Mouse (Mus musculus) layer of hippocampus, adult 18-20 months (tissue): ENCODE data around the gene Slc35f1. TPM values are rescaled to one million over a fixed set of nuclear protein-coding genes. Genes with fewer than 3 reads are reported as not detected.
A peak's percentile ranks its signal among the peaks of the same experiment; 100 is the strongest.

Experiments
- DNase-seq, 2 experiments: peaks; one replicate each; pipeline ENCODE4 v3.0.0; 2022; ENCODE audit warnings: low spot score in 2 of 2
- total RNA-seq, 2 experiments: library from RNA; stranded (reverse); gene quantifications; 2 replicates each; pipeline ENCODE4 v1.2.3; 2021

The Slc35f1 gene
- total RNA-seq, 2 experiments from 2014 or later: 30.1 to 35.4 TPM

DNA sequence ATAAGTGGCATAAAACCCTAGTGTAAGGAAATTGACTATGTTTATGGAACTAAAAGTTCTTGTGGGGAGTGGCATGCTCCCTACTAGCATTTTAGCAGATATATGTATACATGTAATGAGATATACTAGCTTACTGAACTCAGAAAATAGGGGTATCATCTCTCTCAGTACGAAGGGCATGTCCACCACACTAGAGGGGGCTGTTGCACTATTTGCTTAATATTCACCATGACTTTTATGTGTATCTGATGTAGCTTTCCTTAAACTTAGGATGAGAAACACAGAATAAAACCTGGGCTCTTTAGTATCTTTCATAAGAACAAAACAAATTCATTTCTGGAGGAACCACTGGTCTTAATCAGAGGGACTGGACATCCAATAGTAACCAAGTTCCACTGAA lies 397.5 kb downstream of the Slc35f1 start:
- peak in 1 of 2 experiments; percentile 45 for DNase-seq

DNA sequence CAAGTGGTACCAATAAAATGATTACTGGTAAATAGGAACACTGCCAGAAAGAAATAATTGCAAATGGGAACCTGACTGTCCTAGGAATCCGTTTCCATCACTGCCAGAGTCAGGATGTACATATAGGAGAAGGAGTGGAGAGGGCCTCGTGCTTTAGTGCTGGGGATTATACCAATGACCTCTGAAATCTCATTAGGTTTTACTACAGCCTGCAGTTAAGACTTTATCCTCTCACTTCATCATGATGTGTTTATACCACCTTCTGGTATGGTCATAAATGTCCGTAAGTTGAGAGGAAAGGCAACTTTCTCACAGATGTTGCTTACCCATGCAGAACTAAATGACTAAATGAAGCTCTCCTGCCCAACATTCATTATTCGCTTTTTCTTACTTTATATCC lies 401.2 kb downstream of the Slc35f1 start:
- no peak for DNase-seq

DNA sequence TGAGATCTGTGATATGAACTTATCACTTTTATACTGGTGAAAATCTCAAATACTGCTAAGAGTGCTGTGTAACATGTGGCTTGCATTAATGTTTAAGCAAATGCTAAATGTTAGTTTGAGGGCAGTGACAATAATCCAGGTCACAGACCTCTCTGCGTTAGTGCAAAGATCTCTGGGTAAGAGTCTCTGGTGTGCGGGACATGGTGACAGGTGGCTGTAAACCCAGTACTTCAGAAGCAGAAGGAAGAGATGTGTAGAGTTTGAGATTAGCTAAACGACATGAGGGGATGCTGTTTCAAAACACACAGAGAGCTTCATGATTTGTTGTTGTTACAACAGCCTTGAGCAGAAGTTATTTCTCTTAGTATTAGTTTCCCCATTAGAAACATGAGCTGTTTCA lies 406.1 kb downstream of the Slc35f1 start:
- DNase-seq: no peak

DNA sequence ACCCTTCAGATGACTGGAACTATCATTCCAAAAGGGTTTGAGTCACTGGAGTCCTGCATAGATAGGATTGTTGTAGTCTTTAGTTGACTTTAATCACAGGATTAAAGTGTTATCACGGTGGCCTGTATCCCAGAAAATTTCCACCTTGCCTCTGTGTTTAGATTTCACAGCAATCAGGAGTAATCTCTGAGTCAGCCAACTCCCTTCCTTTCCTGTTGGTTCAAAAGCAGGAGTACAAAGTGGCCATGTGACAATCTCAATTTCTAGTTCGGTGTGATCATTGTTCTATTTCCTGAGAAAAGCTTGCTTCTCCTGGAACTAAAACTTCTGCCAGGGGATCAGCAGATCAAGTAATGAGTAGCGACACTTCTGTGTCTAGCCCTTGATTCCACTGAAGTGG lies 410.5 kb downstream of the Slc35f1 start:
- DNase-seq: no peak

DNA sequence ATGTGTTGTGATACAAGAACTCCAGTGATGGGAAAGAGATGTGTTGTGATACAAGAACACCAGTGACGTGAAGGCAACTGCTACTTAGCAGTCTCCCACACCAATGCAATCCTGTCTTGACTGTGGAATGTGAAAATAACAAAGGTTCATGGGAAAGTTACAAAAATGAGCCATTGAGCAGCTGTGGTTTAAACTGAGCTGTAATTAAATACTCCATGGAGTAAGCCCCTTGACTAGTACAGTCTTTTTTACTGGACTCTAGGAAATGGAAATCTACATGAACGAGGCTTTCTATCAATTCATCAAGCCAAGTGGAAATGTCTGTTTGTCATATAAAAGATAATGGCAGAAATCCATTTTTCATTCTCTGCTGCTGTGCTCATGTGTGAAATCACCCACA lies 411.1 kb downstream of the Slc35f1 start:
- DNase-seq: no peak

DNA sequence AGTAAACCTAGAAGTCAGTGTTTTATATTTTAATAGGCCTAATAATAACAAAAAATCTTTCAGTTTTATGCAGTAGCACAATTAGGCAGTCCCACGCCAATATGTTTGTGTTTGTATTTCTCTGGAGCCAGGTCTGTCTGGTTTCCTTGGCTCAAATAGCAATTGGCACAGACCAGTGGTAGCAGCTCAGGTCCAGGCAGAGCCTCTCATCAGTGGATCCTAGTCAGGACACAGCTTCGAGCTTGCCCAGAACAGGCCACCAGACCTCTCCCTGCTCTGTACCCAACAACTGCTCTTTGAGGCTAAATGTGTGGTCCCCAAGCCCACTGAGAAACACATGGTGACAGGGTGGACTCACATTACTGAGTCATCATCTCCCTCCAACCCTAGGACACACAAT lies 412.1 kb downstream of the Slc35f1 start:
- no peak for DNase-seq

DNA sequence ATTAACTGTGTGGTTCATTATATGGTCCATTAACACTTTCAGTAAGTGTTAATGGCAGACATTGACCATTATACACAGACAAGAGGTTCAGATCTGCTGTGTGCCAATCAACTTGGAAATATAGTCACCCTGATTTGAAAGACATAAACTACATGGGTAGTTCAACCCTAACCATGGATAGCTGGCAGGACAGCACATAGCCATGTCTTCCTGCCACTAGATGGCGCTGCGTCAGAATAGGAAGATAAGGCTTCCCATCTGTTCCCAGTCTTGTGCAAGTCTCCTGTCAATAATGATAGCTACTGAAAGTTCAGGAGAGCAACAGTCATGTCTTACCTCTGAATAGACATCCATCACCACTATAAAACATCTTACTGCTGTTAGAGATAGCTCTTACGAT lies 424.7 kb downstream of the Slc35f1 start:
- peak in 1 of 2 experiments; percentile 58 for DNase-seq

DNA sequence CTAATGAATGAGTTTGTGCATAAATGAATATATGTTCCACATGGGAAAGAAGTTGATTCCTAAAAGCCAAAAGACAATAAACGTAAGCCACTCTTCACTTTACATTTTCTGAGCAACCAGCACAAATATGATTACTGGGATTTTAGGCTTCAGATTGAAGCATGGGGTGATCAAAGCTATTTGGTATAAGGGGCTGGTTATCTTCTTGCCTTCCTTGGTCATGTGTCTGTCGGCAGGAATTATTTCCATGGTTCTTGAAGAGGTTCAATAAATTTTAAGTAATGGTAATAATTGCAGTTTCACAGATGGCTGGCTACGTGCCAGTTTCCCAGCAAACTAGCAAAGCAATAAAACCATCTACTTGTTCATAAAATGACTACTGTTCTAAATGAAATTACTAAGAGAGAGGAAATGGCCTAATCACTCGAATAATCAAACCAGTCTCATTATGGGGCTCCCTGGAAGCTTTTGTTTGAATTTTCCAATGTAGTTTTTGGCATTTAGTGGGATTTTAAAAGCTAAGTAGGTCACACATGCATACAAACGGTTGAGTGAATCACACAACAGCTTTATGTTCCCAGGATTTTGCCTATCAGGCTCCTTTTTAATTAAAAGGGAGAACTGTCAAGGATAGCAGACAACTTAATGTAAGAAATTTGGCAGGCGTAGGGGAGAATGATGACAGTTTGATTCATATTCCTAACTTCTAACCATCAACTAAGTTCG lies 425.5 kb downstream of the Slc35f1 start:
- DNase-seq: peak; percentile 22 to 66

DNA sequence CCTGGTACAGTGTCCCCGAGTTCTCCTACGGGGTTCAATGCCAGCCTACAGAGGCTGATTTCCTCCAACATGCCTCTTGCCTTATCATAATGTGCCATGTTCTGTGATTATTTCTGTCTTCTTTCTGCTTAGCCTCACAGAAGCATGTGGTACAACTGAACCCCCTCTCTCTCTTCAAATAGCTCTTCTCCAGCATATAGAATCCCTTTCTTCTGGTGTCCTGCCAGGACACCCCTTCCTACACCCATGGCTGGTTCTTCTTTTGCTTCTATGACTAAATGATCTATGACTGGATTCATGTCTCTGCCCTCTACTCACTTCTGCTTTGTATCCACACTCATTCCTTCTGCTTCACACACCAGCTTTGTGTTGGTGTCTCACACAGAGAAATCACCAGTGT lies 430.3 kb downstream of the Slc35f1 start:
- DNase-seq: no peak

DNA sequence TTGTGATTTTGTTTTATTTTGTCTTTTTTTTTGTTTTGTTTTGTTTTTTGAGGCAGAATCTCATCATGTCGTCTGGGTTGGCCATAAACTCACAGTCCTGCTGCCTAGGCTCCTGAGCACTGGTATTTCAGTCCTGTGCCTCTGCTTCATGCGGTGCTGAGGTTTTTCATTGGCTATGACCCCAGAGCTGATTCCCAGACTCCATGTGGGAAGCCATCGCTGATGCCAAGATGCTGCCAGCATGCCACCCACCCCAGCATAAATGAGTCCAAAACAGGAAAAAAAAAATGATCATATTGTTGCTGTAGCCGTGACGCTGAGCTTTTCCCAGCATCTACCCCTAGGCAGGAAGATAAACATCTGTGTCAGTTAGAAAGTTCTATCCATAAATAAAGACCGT lies 434.0 kb downstream of the Slc35f1 start:
- DNase-seq: peak; percentile 33 to 66

DNA sequence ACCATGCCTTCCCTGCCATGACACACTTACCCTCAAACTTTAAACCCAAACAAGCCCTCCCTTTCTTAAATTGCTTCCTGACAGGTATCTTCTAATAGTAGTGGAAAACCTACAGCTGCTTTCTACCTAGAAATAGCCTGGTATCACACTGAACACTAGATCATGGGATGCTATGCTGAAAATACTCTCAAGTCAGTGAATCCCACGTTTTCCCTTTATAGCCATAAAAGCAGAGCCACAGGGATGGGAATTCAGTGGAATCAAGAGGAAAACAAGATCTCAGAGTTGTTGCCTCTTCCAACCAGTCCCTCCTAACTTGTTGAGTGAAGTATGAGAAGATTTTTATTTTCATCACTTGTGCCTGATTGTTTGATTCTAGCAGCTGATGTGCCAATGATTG lies 442.4 kb downstream of the Slc35f1 start:
- no peak for DNase-seq

DNA sequence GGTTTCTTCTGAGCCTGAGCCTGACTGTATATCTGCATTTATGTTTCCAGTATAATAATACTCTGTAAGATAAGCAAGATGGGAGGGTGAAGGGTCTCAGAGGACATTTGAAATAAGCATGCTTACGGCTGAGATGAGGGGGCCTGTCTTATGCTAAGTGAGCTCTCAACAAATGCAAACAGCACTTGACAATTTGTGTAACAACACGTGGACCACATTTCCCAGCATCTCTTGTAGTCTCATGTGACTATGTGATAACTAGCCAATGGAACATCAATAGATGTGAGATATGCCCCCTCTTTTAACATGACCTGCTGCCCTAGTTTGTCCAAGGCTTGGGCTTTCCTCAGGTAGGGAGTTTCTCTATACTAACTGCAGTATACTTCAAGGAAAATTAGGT lies 460.0 kb downstream of the Slc35f1 start:
- no peak for DNase-seq

DNA sequence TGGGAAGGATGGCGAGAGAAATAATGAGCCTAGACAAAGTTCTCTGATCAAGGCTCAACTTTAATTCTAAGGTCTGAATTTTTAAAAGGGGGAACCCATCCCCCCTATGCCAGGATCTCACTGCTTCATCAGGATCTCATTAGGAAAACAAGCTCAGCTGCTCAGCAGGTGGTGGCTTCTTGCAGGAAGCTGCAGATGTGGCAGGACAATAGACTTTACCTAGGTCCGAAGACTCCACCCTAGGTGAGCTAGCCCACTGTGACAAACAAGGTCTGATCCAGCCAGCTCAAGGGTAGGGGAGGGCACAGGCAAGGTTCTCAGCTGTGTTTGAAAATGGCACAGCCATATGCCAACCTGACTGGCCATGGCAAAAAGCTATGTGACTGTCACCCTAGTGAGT lies 460.6 kb downstream of the Slc35f1 start:
- DNase-seq: no peak

DNA sequence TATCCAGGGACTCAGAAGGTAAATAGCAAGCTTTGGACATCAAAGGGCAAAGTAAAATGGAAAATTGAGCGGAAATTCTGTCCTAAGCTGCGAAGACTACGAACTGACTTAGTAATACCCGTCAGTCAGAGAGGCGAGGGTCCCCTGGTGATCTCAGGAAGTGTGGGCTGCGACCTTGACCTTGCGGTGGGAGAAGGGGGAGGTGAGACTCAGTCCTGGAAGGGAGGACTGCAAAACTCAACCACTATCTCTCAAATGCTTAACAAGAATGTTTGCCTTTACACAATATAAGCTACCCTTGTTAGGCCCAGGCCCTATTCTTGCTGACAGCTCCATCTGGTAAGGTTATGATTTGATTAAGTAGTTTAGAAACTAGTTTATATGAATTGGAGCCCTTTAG lies 466.0 kb downstream of the Slc35f1 start:
- no peak for DNase-seq

DNA sequence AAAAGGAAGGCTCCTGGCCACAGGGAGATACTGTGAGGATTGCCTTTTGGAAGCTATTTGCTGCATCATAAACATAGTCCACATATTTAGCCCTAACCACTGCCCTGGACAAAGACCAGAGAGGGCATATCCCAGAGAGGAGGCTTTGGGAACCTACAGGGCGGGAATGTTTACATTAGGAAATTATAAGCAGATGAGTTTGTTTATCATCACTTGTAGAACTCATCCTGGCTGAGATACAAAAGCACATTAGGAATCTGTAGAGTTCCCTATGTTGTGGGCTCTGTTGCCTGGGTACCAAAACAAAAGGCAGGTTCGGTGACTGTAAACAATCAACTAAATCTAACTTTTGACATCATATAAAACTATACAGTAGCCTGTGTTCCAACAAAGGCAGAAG lies 467.4 kb downstream of the Slc35f1 start:
- DNase-seq: no peak
